7 mouse cellular contexts compared by ENCODE assay signal in the genomic region with DNA sequence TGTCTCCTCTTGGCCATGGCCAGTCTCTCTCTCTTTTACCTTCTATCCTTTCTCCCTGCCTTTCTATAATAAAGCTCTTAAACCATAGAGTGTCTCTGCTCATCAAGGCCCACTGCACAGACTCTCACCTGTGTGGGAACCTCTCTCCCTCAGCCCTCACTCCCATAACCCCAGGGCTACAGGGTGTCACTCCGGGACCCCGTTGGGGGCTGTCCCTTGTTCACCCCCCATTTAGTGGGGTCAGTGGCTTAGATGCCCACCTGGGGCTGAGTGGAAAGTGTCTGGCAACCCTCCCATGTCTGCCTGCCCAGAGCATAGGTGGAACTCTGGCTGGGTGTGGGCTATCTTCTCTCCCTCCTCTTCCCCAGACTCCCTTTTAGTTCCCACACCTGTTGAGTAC. TPM values are rescaled to one million over a fixed set of nuclear protein-coding genes. Genes with fewer than 3 reads are reported as not detected.
A peak's percentile ranks its signal among the peaks of the same experiment; 100 is the strongest.
DNase-seq lines count a peak whose midpoint lies in the region; TF ChIP-seq lines count a peak whose summit lies in the region.
"Not testable (repeated sequence)": the region's sequence is repeated elsewhere in the genome, so short reads cannot be mapped to it uniquely, and the experiment has no call there.
"Had no signal": no experiment of that assay in that cellular context is flagged by ENCODE, and none has a peak within 500 bp of the region (broad histone marks: within the 10 kb centered on the region; RNA-seq: fewer than 3 reads in every experiment).

No protein-coding gene starts in this region.

- H3K36me3 ChIP-seq in testis, adult 2 months (ENCODE audit: control insufficient read depth, insufficient read depth, low read length), result not testable (repeated sequence)

- not testable (repeated sequence) for H3K27me3 ChIP-seq in testis, adult 2 months (ENCODE audit: control insufficient read depth, insufficient read depth, low read length)

- H3K4me3 ChIP-seq in testis, adult 2 months (ENCODE audit: control insufficient read depth, low read depth, low read length), result peak overlapping the region; percentile 42

- not testable (repeated sequence) for H3K27ac ChIP-seq in testis, adult 2 months (ENCODE audit: control insufficient read depth, insufficient read depth, low read depth, low read length)

- TF ChIP-seq CTCF in testis, adult 2 months (IDR thresholded peaks at IDR 0.05; ENCODE audit: control insufficient read depth, insufficient read depth, insufficient replicate concordance, low read depth, low read length), result not testable (repeated sequence)

- peak; percentile 75 for DNase-seq in heart, adult 11 months

- H3K4me1 ChIP-seq in testis, adult 2 months (ENCODE audit: control insufficient read depth, insufficient read depth, low read length), result not testable (repeated sequence)

- not testable (repeated sequence) for TF ChIP-seq POLR2A in testis, adult 2 months (IDR thresholded peaks at IDR 0.05; ENCODE audit: control insufficient read depth, low read depth, low read length)

RNA-seq across cellular contexts. Expression of gene Zfp600, which starts 47.7 kb away (rescaled TPM):
- 0.04 TPM in 2 replicates for polyA plus RNA-seq in testis, adult 2 months (2012; rRNA removed)
- polyA plus RNA-seq: adrenal gland, adult 2 months; brain, embryonic 14.5 days; CD4-positive, CD25-positive, alpha-beta regulatory T cell, adult 4 months; cerebellum, adult 2 months; G1E had no signal
